Mouse (Mus musculus): ENCODE measurements around the gene Sorcs3. TPM values are rescaled to one million over a fixed set of nuclear protein-coding genes. Genes with fewer than 3 reads are reported as not detected.

Gene Sorcs3
- polyA plus RNA-seq, 1 experiment, result 1.1 TPM

DNA sequence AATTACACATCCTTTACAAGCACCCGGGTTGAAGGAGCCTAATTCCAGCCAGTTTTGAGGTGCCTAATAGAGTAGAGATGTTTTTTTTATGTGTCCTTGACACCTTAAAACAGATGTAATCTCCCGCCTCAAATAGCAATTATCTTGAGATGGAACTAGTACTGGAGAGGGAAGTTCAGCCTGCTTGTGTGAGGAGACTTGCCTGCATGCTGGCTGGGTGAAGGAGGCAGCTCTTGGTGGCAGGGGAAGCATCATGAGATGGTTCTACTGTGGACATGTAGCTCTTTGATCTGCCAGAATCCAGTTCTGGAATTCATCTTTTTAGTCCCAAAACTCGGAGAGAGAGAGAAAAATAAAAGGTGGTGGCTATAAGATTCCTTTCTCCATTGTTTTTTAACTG is 38.2 kb downstream of the Sorcs3 start:
- TF ChIP-seq POLR2A (IDR thresholded peaks at IDR 0.05; ENCODE audit: borderline replicate concordance, control insufficient read depth, low read depth, low read length), result no peak
- TF ChIP-seq CTCF (IDR thresholded peaks at IDR 0.05; ENCODE audit: control insufficient read depth, insufficient read depth, low read length), result no peak
- H3K4me1 ChIP-seq (ENCODE audit: control insufficient read depth, insufficient read depth, low read length), result no peaks in the 10 kb centered on the region
- no peak overlapping the region for H3K27ac ChIP-seq (ENCODE audit: control insufficient read depth, insufficient read depth, low read depth, low read length, poor library complexity)
- 61% methylated on average over 3 of the region's 3 CpGs for WGBS
- no peak overlapping the region for H3K4me3 ChIP-seq (replicated peaks; ENCODE audit: control insufficient read depth, low read depth, low read length)

- 65% methylated on average over 7 of the region's 7 CpGs for WGBS
- Histone ChIP-seq H3K4me1 (ENCODE audit: control insufficient read depth, insufficient read depth, low read length) (no peaks in the 10 kb centered on the region), H3K4me3 (replicated peaks; ENCODE audit: control insufficient read depth, low read depth, low read length) (no peak overlapping the region), H3K27ac (ENCODE audit: control insufficient read depth, insufficient read depth, low read depth, low read length, poor library complexity) (no peak overlapping the region)
- TF ChIP-seq CTCF (IDR thresholded peaks at IDR 0.05; ENCODE audit: control insufficient read depth, insufficient read depth, low read length), result no peak
- no peak for TF ChIP-seq POLR2A (IDR thresholded peaks at IDR 0.05; ENCODE audit: borderline replicate concordance, control insufficient read depth, low read depth, low read length)
Observed at GRCm38 (mm10) chr19:48259223-48259622, 53.4 kb downstream of the Sorcs3 start.

DNA sequence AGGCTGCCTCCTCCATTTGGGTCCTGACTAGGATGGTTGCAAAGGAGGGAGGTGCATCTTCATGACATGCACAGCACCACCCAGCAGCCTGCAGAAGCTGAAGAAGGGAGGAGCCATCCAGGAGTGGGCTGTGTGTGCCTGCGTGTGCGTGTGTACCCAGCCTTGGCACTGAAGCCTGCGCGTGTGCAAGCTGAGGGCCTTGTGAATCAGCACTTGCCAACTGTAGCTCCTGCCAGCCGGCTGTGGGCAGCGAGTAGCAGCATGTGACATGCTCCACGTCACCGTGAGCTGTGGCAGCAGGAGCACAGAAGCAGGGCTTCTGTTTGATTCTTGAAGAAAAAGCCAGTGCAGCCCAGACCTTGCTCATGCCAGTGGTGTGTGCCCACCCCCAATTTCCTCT is 54.8 kb downstream of the Sorcs3 start:
- no peak overlapping the region for H3K4me3 ChIP-seq (replicated peaks; ENCODE audit: control insufficient read depth, low read depth, low read length)
- no peak for TF ChIP-seq POLR2A (IDR thresholded peaks at IDR 0.05; ENCODE audit: borderline replicate concordance, control insufficient read depth, low read depth, low read length)
- no peak for TF ChIP-seq CTCF (IDR thresholded peaks at IDR 0.05; ENCODE audit: control insufficient read depth, insufficient read depth, low read length)
- no peaks in the 10 kb centered on the region for H3K4me1 ChIP-seq (ENCODE audit: control insufficient read depth, insufficient read depth, low read length)
- 87% methylated on average over 8 of the region's 8 CpGs for WGBS
- H3K27ac ChIP-seq (ENCODE audit: control insufficient read depth, insufficient read depth, low read depth, low read length, poor library complexity), result no peak overlapping the region

DNA sequence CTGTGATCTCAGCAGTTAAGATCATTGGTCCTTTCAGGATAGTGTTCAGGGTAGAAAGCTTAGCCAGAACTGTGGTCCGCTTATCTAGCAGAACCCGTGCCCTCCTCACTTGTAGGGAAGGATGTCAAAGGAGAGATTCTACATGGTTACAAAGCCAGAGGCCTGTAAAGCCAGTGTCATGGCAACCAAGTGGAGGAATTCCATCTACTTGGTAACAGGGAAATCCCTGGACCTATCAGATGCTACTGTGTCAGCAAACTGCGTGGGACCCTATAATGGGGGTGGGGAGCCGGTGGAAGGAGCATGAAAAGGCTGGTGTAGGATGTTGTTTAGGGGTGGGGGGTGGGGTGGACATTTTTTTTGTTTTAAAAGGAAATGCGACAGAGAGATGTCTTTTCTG is 57.9 kb downstream of the Sorcs3 start:
- H3K4me3 ChIP-seq (replicated peaks; ENCODE audit: control insufficient read depth, low read depth, low read length), result no peak overlapping the region
- no peak for TF ChIP-seq POLR2A (IDR thresholded peaks at IDR 0.05; ENCODE audit: borderline replicate concordance, control insufficient read depth, low read depth, low read length)
- no peak for TF ChIP-seq CTCF (IDR thresholded peaks at IDR 0.05; ENCODE audit: control insufficient read depth, insufficient read depth, low read length)
- H3K4me1 ChIP-seq (ENCODE audit: control insufficient read depth, insufficient read depth, low read length), result no peaks in the 10 kb centered on the region
- WGBS, result 74% methylated on average over 5 of the region's 5 CpGs
- no peak overlapping the region for H3K27ac ChIP-seq (ENCODE audit: control insufficient read depth, insufficient read depth, low read depth, low read length, poor library complexity)

DNA sequence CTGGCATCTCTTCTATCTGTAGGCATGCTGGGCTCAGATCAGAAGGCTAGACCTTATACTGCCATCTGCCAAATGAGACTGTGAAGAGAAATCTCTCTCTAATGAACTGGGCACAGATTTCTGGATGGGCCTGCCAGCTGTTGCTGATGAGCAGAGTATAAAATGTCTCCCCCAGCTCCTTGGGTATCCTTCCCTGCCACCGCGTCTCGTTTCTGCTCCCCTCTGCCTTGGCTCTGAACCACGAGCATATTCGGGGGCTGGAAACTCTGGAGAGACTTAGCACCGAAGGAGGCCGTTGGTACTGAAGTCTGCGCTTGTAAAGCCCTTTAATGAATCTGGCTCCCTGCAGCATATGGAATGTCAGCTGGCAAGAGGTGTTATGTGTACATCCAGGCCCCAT is 74.4 kb downstream of the Sorcs3 start:
- H3K27ac ChIP-seq (ENCODE audit: control insufficient read depth, insufficient read depth, low read depth, low read length, poor library complexity), result no peak overlapping the region
- 77% methylated on average over 8 of the region's 8 CpGs for WGBS
- no peaks in the 10 kb centered on the region for H3K4me1 ChIP-seq (ENCODE audit: control insufficient read depth, insufficient read depth, low read length)
- no peak for TF ChIP-seq POLR2A (IDR thresholded peaks at IDR 0.05; ENCODE audit: borderline replicate concordance, control insufficient read depth, low read depth, low read length)
- no peak for TF ChIP-seq CTCF (IDR thresholded peaks at IDR 0.05; ENCODE audit: control insufficient read depth, insufficient read depth, low read length)
- no peak overlapping the region for H3K4me3 ChIP-seq (replicated peaks; ENCODE audit: control insufficient read depth, low read depth, low read length)

DNA sequence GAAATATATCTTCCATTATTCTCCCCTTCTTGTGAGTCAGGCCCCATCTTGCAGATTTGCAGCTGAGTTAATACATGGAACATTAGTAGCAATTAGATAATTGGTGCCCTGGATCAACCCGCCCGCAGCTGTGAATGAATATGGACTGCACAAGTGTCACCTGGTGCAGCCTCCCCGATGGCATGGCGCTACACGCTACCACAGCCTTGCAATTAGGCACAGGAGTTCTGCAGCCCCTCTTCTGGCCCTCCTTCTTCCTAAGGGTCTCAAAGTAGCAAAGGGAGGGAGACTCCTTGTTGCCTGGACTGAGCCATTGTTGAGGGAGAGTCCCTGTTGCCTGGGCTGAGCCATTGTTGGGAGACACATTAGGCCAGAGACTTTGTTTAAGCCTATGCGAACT is 76.4 kb downstream of the Sorcs3 start:
- no peak overlapping the region for H3K4me3 ChIP-seq (replicated peaks; ENCODE audit: control insufficient read depth, low read depth, low read length)
- WGBS, result 90% methylated on average over 6 of the region's 6 CpGs
- TF ChIP-seq CTCF (IDR thresholded peaks at IDR 0.05; ENCODE audit: control insufficient read depth, insufficient read depth, low read length) (no peak), POLR2A (IDR thresholded peaks at IDR 0.05; ENCODE audit: borderline replicate concordance, control insufficient read depth, low read depth, low read length) (no peak)
- no peaks in the 10 kb centered on the region for H3K4me1 ChIP-seq (ENCODE audit: control insufficient read depth, insufficient read depth, low read length)
- no peak overlapping the region for H3K27ac ChIP-seq (ENCODE audit: control insufficient read depth, insufficient read depth, low read depth, low read length, poor library complexity)

GRCm38 (mm10) chr19:48283217-48283616 is 77.4 kb downstream of the Sorcs3 start:
- no peak for TF ChIP-seq CTCF (IDR thresholded peaks at IDR 0.05; ENCODE audit: control insufficient read depth, insufficient read depth, low read length)
- no peak for TF ChIP-seq POLR2A (IDR thresholded peaks at IDR 0.05; ENCODE audit: borderline replicate concordance, control insufficient read depth, low read depth, low read length)
- H3K4me1 ChIP-seq (ENCODE audit: control insufficient read depth, insufficient read depth, low read length), result no peaks in the 10 kb centered on the region
- H3K4me3 ChIP-seq (replicated peaks; ENCODE audit: control insufficient read depth, low read depth, low read length), result no peak overlapping the region
- H3K27ac ChIP-seq (ENCODE audit: control insufficient read depth, insufficient read depth, low read depth, low read length, poor library complexity), result no peak overlapping the region
- 49% methylated on average over 4 of the region's 4 CpGs for WGBS

DNA sequence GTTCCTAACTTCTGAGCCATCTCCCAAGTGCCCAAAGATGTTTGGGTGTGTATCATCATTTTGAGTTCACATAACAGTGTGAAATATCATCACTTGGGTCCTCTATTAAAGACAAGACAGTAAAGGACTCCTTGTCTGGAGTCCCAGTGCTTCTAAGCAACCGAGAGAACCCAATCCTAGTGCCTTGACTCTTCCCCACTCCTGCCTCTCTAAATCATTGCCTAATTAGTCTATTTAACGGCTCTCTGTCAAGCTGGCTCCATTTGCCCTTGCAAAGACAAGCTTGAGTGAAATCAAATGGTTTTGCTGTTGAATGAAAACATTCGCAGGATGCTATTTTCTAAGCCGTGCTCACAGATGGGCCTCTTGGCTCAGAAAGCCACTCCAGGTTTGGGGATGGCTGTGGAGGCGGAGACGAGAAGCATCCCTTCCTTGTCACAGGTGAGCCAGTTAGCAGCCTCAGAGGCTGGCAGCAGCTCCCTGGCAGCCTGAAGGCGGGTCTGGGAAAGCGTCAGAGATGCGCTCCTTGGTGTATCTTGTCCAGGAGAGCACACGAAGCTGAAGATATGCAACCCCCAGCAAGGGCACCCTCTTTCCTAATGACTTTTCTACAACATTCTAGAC is 79.9 kb downstream of the Sorcs3 start:
- Histone ChIP-seq H3K27ac (ENCODE audit: control insufficient read depth, insufficient read depth, low read depth, low read length, poor library complexity) (no peak overlapping the region), H3K4me1 (ENCODE audit: control insufficient read depth, insufficient read depth, low read length) (no peaks in the 10 kb centered on the region), H3K4me3 (replicated peaks; ENCODE audit: control insufficient read depth, low read depth, low read length) (no peak overlapping the region)
- WGBS, result 61% methylated on average over 10 of the region's 10 CpGs
- no peak for TF ChIP-seq CTCF (IDR thresholded peaks at IDR 0.05; ENCODE audit: control insufficient read depth, insufficient read depth, low read length)
- TF ChIP-seq POLR2A (IDR thresholded peaks at IDR 0.05; ENCODE audit: borderline replicate concordance, control insufficient read depth, low read depth, low read length), result no peak

DNA sequence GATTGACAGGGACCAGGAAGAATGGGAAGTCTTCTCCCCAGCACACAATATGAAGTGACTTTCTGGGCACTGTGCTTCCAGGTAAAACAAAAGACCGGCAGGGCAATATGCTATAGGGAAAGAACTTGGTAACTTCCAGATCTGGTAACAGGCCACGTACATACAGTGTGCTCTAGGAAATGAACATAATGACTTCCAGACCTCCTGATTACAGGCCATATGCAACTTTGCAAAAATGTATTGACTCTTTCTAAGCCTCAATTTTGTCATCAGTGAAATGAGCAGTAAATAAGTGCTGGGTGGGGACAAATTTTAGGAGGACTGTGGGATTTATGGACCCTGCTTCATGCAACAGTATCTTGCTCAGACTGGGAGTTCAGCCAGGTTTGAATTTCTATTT is 88.4 kb downstream of the Sorcs3 start:
- H3K27ac ChIP-seq (ENCODE audit: control insufficient read depth, insufficient read depth, low read depth, low read length, poor library complexity), result no peak overlapping the region
- no peak for TF ChIP-seq POLR2A (IDR thresholded peaks at IDR 0.05; ENCODE audit: borderline replicate concordance, control insufficient read depth, low read depth, low read length)
- no peak for TF ChIP-seq CTCF (IDR thresholded peaks at IDR 0.05; ENCODE audit: control insufficient read depth, insufficient read depth, low read length)
- 85% methylated on average over 2 of the region's 2 CpGs for WGBS
- H3K4me1 ChIP-seq (ENCODE audit: control insufficient read depth, insufficient read depth, low read length), result no peaks in the 10 kb centered on the region
- no peak overlapping the region for H3K4me3 ChIP-seq (replicated peaks; ENCODE audit: control insufficient read depth, low read depth, low read length)
